Mouse (Mus musculus): Measurements from ENCODE around the gene Secisbp2.
A peak's percentile ranks its signal among the peaks of the same experiment; 100 is the strongest.
"Not testable (repeated sequence)": the region's sequence is repeated elsewhere in the genome, so short reads cannot be mapped to it uniquely, and the experiment has no call there.

The Secisbp2 gene

DNA sequence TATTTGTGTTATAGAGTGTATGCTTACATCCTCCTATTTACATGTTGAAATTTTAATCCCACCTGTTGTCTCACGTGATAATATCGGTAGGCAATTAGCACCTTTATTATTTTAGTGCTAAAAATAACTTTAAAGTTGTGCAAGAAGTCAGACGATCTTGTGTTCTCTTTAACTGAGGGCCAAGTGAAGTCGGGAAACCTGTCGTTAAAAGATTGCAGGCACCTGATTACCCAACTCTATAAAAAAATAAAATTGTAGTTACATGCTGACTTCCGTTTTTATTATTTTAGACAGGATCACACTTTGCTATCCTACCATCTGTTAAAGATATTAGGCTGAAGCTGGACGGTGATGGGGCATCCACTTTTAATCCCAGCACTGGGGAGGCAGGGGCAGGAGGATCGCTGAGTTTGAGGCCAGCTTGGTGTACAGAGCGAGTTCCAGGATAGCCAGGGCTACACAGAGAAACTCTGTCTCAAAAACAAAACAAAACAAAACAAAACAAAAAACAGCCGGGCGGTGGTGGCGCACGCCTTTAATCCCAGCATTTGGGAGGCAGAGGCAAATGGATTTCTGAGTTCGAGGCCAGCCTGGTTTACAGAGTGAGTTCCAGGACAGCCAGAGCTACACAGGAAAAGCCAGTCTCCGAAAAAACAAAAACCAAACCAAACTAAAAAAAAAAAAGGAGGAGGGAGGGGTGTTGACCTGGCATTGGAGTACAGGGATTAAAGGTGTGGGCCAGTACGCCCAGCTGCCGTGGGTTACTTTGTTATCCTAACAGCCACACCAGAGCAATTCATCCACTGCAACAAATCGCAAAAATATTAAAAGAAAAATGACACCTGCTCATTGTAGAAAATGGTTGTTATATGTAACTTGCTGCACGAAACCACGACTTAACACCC is 7.3 kb upstream of the Secisbp2 start:
- no peak for DNase-seq

DNA sequence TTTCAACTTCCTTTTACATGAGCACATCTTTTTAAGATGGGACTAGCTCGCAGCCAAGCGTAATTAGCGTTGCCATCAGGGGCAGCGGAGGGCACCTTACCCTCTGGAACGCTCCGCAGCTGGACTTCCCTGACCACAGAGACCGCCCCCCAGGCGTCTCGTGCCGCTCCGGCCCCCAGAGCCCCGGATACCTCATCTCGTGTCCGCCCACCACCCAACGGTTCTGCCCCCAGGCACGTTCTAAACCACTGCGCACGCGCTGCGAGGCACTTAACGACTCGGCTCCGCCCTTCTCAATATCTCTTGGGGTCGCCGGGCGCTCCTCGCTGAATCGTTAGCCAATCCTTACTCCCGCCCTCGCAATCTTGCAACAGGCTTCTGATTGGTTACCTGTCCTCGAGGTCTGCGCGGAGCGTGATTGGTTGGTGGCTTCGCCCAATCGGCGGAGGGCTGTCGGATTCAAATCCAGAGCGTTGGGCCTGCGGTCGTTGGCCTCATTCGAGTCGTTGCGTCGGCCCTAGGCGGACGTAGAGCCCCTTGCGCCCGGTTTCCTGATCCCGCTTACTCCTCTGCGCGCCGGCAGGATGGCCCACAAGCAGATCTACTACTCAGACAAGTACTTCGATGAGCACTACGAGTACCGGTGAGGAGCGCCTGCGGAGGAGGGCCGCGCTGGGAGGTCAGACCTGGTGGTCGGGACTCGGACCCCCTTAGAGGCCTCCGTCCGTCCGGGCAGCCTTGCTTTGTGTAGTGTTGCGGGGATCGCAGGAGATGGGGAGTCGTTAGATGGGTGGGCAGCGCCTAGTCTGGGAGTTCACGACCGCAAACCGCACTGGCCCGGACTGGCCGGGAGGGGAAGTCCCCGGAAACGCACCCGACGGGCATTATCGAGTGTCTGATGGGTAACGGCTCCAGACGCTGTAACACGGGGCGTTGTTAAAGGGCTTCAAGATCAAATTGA is 6.4 kb upstream of the Secisbp2 start, which contains the start of gene Cks2:
Cks2 (plus strand) TSS at position 404 of the 961 bp plus-strand sequence.
- DNase-seq: peak; percentile 99

DNA sequence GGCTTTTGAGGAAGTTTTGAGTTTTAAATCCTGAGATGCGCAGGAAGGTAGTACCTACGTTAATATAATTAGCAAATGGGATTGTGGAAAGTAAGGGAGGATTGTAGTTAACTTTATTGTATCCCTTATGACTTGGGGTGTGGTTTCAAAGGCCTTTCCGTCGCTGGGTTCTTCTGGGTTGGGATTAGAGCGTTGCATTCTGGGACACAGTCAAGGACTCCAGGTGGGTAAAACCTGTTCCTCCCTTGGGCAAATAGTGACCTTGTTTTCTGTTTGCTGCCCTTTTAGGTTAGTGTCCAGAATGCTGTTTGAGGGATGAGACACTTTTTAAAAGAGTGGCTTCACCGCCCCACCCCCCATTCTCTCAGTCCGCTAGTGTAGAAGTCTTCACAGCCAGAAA is 5.6 kb upstream of the Secisbp2 start:
- DNase-seq: no peak

- no peak for DNase-seq
Observed at GRCm38 (mm10) chr13:51646362-51647027, 5.0 kb upstream of the Secisbp2 start.

- no peak for DNase-seq
Observed at GRCm38 (mm10) chr13:51647770-51648169, 3.7 kb upstream of the Secisbp2 start.

DNA sequence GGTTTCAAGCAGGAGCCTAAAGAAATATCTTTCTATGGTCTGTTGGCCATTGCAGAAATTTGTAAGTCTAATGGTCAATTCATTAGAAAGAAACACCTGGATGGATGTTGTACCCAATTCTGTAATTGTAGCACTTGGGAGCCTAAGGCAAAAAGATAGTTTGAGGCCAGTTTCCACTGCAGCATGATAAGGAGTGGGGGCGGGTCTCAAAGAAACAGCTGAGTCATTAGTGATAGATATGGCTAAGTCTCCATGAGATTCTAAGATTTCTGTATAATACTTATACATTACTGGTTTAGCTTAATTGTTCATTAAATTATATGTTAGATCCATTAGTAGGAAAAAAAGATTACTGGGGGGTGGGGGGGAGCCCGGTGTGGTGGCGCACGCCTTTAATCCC is 3.3 kb upstream of the Secisbp2 start:
- no peak for DNase-seq

GRCm38 (mm10) chr13:51649740-51650139 is 1.8 kb upstream of the Secisbp2 start:
- no peak for DNase-seq

- no peak for DNase-seq
Observed at GRCm38 (mm10) chr13:51653159-51653558, 1.7 kb downstream of the Secisbp2 start.

GRCm38 (mm10) chr13:51653961-51654360 is 2.5 kb downstream of the Secisbp2 start:
- no peak for DNase-seq

DNA sequence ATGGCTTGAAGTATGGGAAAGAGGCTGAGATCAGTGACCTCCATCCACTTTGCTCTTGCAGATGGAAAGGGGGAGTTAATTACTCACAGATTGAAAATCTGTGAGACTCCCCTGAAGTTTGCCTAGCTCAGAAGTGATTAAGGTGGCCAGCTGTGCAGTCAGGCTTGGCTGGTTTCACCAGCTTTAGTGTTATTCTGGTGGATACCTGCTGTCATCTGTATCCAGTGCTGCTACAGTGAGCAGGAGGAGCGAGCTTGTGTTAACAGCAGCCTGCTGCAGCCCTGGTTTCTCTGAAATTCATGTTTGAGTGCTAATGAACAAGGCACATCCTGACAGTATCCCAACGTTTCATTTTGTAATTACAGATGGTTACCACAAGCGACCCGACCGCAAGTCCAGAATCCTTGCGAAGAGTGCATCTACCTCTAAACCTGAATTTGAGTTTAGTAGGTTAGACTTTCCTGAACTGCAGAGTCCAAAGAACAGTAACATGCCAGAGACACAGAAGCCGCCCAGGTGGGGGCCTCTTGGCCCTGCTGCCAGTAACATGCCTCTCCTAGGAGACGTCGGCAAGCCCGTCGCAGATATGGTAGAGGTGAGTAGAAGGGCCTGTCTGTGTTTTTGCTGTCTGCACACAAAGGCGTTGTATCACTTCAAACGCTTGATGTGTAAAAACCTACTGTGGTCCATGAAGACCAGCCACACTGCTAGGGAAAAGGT is 5.2 kb downstream of the Secisbp2 start:
- no peak for DNase-seq

GRCm38 (mm10) chr13:51658094-51658493 is 6.6 kb downstream of the Secisbp2 start:
- DNase-seq: no peak

DNA sequence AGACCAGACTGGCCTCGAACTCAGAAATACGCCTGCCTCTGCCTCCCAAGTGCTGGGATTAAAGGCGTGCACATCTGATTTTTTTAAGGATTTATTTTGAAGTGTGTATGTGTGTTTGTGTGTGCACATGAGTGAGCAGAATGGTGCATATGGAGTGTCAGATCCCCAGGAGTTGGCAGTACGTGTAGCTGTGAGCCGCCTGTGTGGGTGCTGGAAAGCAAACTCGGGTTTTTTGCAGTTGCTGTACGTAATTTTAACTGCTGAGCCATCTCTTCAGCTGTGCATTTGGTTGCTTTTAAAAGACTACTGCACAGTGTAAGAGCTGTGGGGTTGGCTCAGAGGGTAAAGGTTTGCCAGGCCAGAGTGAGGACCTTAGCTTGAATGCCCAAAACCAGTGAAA is 8.1 kb downstream of the Secisbp2 start:
- DNase-seq: no peak

GRCm38 (mm10) chr13:51663561-51663960 is 12.1 kb downstream of the Secisbp2 start:
- DNase-seq: no peak

DNA sequence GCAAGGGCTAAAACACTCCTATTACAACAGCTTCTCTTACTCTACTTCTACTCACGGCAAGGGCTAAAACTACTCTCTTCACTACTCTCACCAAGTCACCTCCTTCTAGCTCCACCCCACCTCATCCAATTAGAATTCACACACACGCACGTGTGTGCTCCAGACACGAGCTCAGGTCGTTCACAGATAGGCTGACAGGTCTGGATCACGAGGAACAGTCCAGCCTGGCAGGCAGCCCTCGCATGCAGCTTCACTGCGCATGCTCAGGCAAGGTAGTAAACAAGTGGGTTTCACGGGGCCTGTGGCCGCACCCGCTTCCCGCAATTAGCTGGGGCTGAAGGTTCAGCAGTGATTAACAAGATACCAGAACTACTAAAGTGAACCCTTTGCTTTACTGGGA is 16.7 kb downstream of the Secisbp2 start:
- not testable (repeated sequence) for DNase-seq

DNA sequence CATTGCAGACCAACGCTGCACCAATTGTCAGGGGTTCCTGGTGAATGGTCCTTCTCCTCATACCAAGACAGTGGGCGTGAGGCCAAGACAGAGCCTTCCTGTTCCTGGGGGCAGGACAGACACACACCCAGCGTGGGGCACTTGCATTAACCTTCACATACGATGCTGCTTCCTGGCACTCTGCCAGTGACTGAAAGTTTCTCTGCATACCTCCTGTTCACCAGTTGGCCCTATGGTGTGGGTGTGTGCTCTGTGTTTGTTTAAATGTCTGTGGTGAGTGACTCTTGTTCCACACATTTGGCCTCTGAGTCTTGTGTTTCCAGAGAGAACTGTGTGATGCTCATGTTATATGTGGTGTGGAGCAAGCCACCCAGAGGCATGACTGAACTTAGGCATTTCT is 25.1 kb downstream of the Secisbp2 start:
- no peak for DNase-seq

DNA sequence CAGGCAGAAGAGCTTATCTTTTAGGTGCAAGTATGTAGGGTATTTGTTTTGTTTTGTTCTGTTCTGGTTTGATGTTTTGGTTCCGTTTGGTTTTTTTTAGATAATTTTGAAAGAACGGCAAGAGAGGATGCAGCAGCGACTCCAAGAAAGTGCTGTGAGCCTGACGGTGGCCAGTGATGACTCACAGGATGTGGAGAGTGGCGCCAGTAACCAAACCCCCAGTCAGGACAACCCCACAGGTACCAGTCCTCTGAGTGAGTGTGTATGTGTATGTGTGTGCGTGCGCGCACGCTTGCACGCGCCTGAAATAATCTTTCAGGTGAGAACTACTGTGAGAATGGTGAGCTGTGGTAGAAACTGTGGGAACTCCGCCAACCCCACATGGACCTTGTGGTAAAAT is 25.5 kb downstream of the Secisbp2 start:
- DNase-seq: no peak

GRCm38 (mm10) chr13:51677630-51678185 is 26.2 kb downstream of the Secisbp2 start:
- DNase-seq: no peak

- no peak for DNase-seq
Observed at GRCm38 (mm10) chr13:51678687-51679086, 27.2 kb downstream of the Secisbp2 start.

DNA sequence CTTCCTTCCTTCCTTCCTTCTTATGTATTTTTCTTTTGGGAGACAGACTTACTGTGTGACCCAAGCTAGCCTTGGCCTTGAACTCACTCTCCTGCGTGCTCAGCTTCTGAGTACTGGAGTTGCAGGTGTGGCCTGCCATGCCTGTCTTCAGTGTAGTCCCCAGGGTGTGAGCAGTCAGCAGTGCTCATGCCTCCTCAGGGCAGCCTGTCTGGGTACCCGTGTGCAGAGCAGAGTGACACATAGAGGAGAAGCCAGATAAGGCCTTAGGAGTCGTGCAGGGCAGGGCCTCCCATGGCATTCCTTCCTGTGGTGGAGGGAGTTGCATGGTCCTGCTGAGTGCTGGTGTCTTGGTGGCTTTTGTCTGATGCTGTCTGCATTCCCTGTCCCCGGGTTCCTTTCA is 27.8 kb downstream of the Secisbp2 start:
- DNase-seq: no peak

DNA sequence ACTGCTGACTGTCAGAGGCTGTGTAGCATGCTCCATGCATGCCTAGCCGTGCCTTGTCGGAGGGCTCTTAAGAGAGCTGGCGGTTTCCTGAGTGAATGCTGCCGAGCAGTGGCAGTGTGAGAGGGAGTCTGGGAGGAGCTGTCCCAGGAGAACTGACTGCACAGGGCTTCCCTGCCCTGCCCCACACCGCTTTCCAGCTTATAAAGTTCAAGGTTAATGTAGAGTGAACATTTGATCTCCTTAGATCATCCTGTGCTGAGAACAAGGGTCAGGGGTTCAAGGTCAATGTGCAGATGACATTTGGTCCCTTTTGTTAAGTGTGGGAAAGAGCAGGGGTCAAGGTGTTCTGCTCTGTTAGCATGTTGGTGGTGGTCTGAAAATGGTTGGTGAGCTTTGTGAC is 29.6 kb downstream of the Secisbp2 start:
- DNase-seq: no peak

DNA sequence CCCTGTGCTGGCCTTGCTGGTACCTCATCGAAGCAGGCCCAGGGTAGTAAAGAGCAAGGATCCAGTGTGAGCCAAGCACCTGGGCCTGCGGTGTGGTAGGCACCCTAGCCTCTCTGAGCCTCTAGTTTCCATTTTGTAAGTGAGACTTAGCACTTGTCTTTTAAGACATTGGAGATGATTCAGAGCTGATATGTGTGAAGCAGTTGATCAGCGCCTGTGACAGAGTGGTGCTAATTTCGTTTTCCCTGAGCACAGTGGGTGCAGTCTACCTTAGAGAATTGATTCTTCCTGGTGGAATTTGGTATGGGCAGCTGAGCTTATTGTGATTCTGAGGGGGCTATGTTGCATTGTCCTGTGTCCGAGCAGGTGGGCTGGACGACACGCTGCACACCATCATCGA is 30.1 kb downstream of the Secisbp2 start:
- no peak for DNase-seq
